Mouse (Mus musculus) midbrain, embryonic 16.5 days (tissue): ENCODE measurements around the gene Msrb1. TPM values are rescaled to one million over a fixed set of nuclear protein-coding genes. Genes with fewer than 3 reads are reported as not detected.

Source experiments
- ATAC-seq: fragments of 200-750 bp; cut with Nextera tagmentation; 2 replicates; pipeline ENCODE4 v1.8.0; 2017; ENCODE audit warnings: moderate TSS enrichment
- H3K27ac ChIP-seq: fragments of 300-500 bp; sonication (generic); 2 replicates; pipeline ENCODE4 v1.5.1; 2014; ENCODE audit warnings: mild to moderate bottlenecking, low read length, mixed read lengths
- H3K27me3 ChIP-seq: fragments of 300-500 bp; sonication (generic); 2 replicates; pipeline ENCODE4 v1.6.1; 2014; ENCODE audit warnings: low read depth, low read length, mixed read lengths; ENCODE audit not compliant: control insufficient read depth, insufficient read depth
- H3K36me3 ChIP-seq: fragments of 300-500 bp; sonication (generic); 2 replicates; pipeline ENCODE4 v1.6.1; 2014; ENCODE audit warnings: mild to moderate bottlenecking, low read length, moderate library complexity, mixed read lengths; ENCODE audit not compliant: control insufficient read depth, insufficient read depth
- H3K4me1 ChIP-seq: fragments of 300-500 bp; sonication (generic); 2 replicates; pipeline ENCODE4 v1.6.1; 2014; ENCODE audit warnings: mild to moderate bottlenecking, low read length, mixed read lengths; ENCODE audit not compliant: control insufficient read depth, insufficient read depth
- H3K4me2 ChIP-seq: fragments of 300-500 bp; sonication (generic); 2 replicates; pipeline ENCODE4 v1.6.1; 2014; ENCODE audit warnings: mild to moderate bottlenecking, low read length, mixed read lengths
- H3K4me3 ChIP-seq: fragments of 300-500 bp; sonication (generic); 2 replicates; pipeline ENCODE4 v1.5.1; 2014; ENCODE audit warnings: low read depth, mild to moderate bottlenecking, low read length, moderate library complexity, mixed read lengths
- H3K9ac ChIP-seq: fragments of 300-500 bp; sonication (generic); 2 replicates; pipeline ENCODE4 v1.6.1; 2014; ENCODE audit warnings: low read depth, low read length, mixed read lengths
- H3K9me3 ChIP-seq: fragments of 300-500 bp; sonication (generic); replicated peaks from 2 replicates; pipeline ENCODE4 v1.6.1; 2014; ENCODE audit warnings: mild to moderate bottlenecking, low read length, mixed read lengths; ENCODE audit not compliant: control insufficient read depth, poor library complexity, severe bottlenecking
- WGBS: fragments of 180-500 bp; shearing (Covaris S2); extraction: QIAGEN DNeasy Blood & Tissue Kit; methylation state at CpG from one replicate; pipeline ENCODE4 v1.1.7; 2014; 5-methylcytosine and 5-hydroxymethylcytosine counted together
- polyA plus RNA-seq: library from polyadenylated mRNA; unstranded; fragments of >200 nt; fragmentation: Nextera tagmentation; extraction: Ambion mirVana; gene quantifications from 2 replicates; pipeline ENCODE4 v1.2.1, GENCODE M21; 2015

Msrb1 gene
- polyA plus RNA-seq, 1 experiment from 2014 or later: 17.5 TPM

DNA sequence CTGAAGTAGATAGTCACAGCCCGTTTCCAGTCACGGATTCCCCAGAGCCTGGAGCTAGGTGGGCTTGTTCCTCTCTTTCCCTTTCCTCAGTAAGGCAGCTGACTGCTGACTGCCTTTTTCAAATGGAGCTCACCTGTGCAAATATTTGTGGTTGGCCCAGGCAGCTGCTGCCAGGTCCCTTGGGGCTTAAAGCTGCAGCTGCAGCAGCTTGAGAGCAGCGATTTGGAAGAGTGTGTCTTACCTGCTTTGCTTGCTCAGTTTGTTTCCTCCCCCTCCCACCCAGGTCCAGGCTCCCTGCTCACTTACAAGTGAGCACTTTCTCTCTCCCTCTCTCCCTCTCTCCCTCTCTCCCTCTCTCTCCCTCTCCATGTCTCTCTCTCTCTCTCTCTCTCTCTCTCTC, 32.7 kb downstream of the Msrb1 start:
- H3K9ac ChIP-seq: no peak overlapping the region
- ATAC-seq: no peak
- no peaks in the 10 kb centered on the region for H3K27me3 ChIP-seq
- no peak overlapping the region for H3K27ac ChIP-seq
- WGBS: 38% methylated on average over 3 of the region's 3 CpGs
- no peaks in the 10 kb centered on the region for H3K9me3 ChIP-seq
- H3K4me3 ChIP-seq: no peak overlapping the region
- H3K4me1 ChIP-seq: no peaks in the 10 kb centered on the region
- no peak overlapping the region for H3K4me2 ChIP-seq
- H3K36me3 ChIP-seq: no peaks in the 10 kb centered on the region

GRCm38 (mm10) chr17:24773241-24773640, 36.8 kb downstream of the Msrb1 start:
- no peak overlapping the region for H3K4me3 ChIP-seq
- no peak overlapping the region for H3K27ac ChIP-seq
- no peak for ATAC-seq
- whole genome bisulfite sequencing: 78% methylated on average over 5 of the region's 5 CpGs
- H3K9me3 ChIP-seq: no peaks in the 10 kb centered on the region
- no peak overlapping the region for H3K9ac ChIP-seq
- no peak overlapping the region for H3K4me2 ChIP-seq
- H3K4me1 ChIP-seq: no peaks in the 10 kb centered on the region
- no peaks in the 10 kb centered on the region for H3K27me3 ChIP-seq
- no peaks in the 10 kb centered on the region for H3K36me3 ChIP-seq

GRCm38 (mm10) chr17:24775173-24775572, 38.7 kb downstream of the Msrb1 start:
- Histone ChIP-seq H3K27ac (no peak overlapping the region), H3K9ac (no peak overlapping the region), H3K4me2 (no peak overlapping the region), H3K36me3 (no peaks in the 10 kb centered on the region), H3K4me1 (no peaks in the 10 kb centered on the region), H3K4me3 (no peak overlapping the region), H3K27me3 (no peaks in the 10 kb centered on the region), H3K9me3 (no peaks in the 10 kb centered on the region)
- 81% methylated on average over 8 of the region's 8 CpGs for WGBS
- no peak for ATAC-seq

- 75% methylated on average over 2 of the region's 2 CpGs for WGBS
- no peak overlapping the region for H3K4me3 ChIP-seq
- H3K4me1 ChIP-seq: no peaks in the 10 kb centered on the region
- H3K4me2 ChIP-seq: no peak overlapping the region
- H3K9ac ChIP-seq: no peak overlapping the region
- ATAC-seq: no peak
- no peaks in the 10 kb centered on the region for H3K9me3 ChIP-seq
- H3K27ac ChIP-seq: no peak overlapping the region
- no peaks in the 10 kb centered on the region for H3K36me3 ChIP-seq
- no peaks in the 10 kb centered on the region for H3K27me3 ChIP-seq
Measured at GRCm38 (mm10) chr17:24777073-24777472, 40.6 kb downstream of the Msrb1 start.

- H3K36me3 ChIP-seq: no peaks in the 10 kb centered on the region
- H3K9me3 ChIP-seq: no peaks in the 10 kb centered on the region
- no peak for ATAC-seq
- H3K4me2 ChIP-seq: no peak overlapping the region
- WGBS: 83% methylated on average over 2 of the region's 2 CpGs
- H3K27ac ChIP-seq: no peak overlapping the region
- no peaks in the 10 kb centered on the region for H3K27me3 ChIP-seq
- no peak overlapping the region for H3K4me3 ChIP-seq
- no peak overlapping the region for H3K9ac ChIP-seq
- H3K4me1 ChIP-seq: no peaks in the 10 kb centered on the region
Measured at GRCm38 (mm10) chr17:24780821-24781220, 44.4 kb downstream of the Msrb1 start.

DNA sequence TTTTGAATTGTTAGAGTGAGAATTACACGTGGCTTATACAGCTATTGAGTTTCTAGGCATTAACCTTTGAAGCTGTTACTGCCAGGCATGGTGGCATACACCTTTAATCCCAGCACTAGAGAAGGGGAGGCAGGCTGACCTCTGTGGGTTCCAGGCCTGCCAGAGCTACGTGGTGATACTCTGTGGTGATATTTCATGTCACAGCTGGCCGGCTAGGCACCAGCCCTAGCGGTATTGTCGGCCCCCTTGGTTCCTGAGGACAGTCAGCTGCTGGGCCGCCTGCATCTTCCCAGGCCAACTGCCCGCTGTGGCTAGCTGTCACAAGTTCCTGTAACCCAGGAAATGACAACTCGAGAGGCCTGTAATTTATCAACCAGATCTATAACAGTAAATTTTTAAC, 55.7 kb downstream of the Msrb1 start:
- H3K4me2 ChIP-seq: no peak overlapping the region
- no peaks in the 10 kb centered on the region for H3K4me1 ChIP-seq
- H3K9ac ChIP-seq: no peak overlapping the region
- H3K9me3 ChIP-seq: no peaks in the 10 kb centered on the region
- 76% methylated on average over 8 of the region's 8 CpGs for WGBS
- no peaks in the 10 kb centered on the region for H3K36me3 ChIP-seq
- H3K27ac ChIP-seq: no peak overlapping the region
- ATAC-seq: no peak
- no peaks in the 10 kb centered on the region for H3K27me3 ChIP-seq
- H3K4me3 ChIP-seq: no peak overlapping the region

Other genes starting within 250 kb of the Msrb1 start
- gene Caskin1, start 248.0 kb upstream of the Msrb1 start, polyA plus RNA-seq: 43.6 and 45.7 TPM in 2 replicates
- gene Traf7, start 208.7 kb upstream of the Msrb1 start, polyA plus RNA-seq: 103 and 104 TPM in 2 replicates
- 9.1 and 14.7 TPM in 2 replicates for gene Rab26, start 202.4 kb upstream of the Msrb1 start, polyA plus RNA-seq
- 20.1 and 22.4 TPM in 2 replicates for gene Pkd1, start 186.8 kb upstream of the Msrb1 start, polyA plus RNA-seq
- 72.4 and 85.0 TPM in 2 replicates for gene Tsc2, start 104.0 kb upstream of the Msrb1 start, polyA plus RNA-seq
- gene Nthl1, start 104.0 kb upstream of the Msrb1 start, polyA plus RNA-seq: 9.8 and 10.0 TPM in 2 replicates
- gene Slc9a3r2, start 86.3 kb upstream of the Msrb1 start, polyA plus RNA-seq: 43.3 and 43.7 TPM in 2 replicates
- gene Npw, start 78.2 kb upstream of the Msrb1 start, polyA plus RNA-seq: 0.36 and 0.90 TPM in 2 replicates
- gene Zfp598, start 67.0 kb upstream of the Msrb1 start, polyA plus RNA-seq: 19.7 and 20.3 TPM in 2 replicates
- 266 and 303 TPM in 2 replicates for gene Syngr3, start 46.7 kb upstream of the Msrb1 start, polyA plus RNA-seq
- gene Gfer, start 40.5 kb upstream of the Msrb1 start, polyA plus RNA-seq: 33.7 and 40.8 TPM in 2 replicates
- 1.9 and 2.2 TPM in 2 replicates for gene Noxo1, start 40.4 kb upstream of the Msrb1 start, polyA plus RNA-seq
- gene Tbl3, start 29.0 kb upstream of the Msrb1 start, polyA plus RNA-seq: 61.8 and 69.2 TPM in 2 replicates
- gene Rnf151, start 18.6 kb upstream of the Msrb1 start, polyA plus RNA-seq: 0.28 TPM in 1 of 2 replicates, not detected in the other
- 657 and 682 TPM in 2 replicates for gene Rps2, start 18.5 kb upstream of the Msrb1 start, polyA plus RNA-seq
- 264 and 289 TPM in 2 replicates for gene Ndufb10, start 12.2 kb upstream of the Msrb1 start, polyA plus RNA-seq
- gene Rpl3l, start 8.8 kb upstream of the Msrb1 start, polyA plus RNA-seq: not detected in 2 replicates
- gene Hs3st6, start 16.3 kb downstream of the Msrb1 start, polyA plus RNA-seq: not detected in 2 replicates
- not detected in 2 replicates for gene Meiob, start 67.6 kb downstream of the Msrb1 start, polyA plus RNA-seq
- gene Hagh, start 103.5 kb downstream of the Msrb1 start, polyA plus RNA-seq: 62.9 and 72.2 TPM in 2 replicates
- gene Fahd1, start 113.7 kb downstream of the Msrb1 start, polyA plus RNA-seq: 19.6 and 20.2 TPM in 2 replicates
- not detected in 2 replicates for gene Igfals, start 129.4 kb downstream of the Msrb1 start, polyA plus RNA-seq
- 54.3 and 54.7 TPM in 2 replicates for gene Nubp2, start 149.7 kb downstream of the Msrb1 start, polyA plus RNA-seq
- gene Spsb3, start 150.0 kb downstream of the Msrb1 start, polyA plus RNA-seq: 85.8 and 90.5 TPM in 2 replicates
- gene Eme2, start 158.4 kb downstream of the Msrb1 start, polyA plus RNA-seq: 28.6 and 28.8 TPM in 2 replicates
- gene Mrps34, start 158.5 kb downstream of the Msrb1 start, polyA plus RNA-seq: 72.9 and 77.2 TPM in 2 replicates
- 79.7 and 88.6 TPM in 2 replicates for gene Nme3, start 159.9 kb downstream of the Msrb1 start, polyA plus RNA-seq
- gene Mapk8ip3, start 200.3 kb downstream of the Msrb1 start, polyA plus RNA-seq: 100 and 104 TPM in 2 replicates
- 86.2 and 100 TPM in 2 replicates for gene Jpt2, start 224.0 kb downstream of the Msrb1 start, polyA plus RNA-seq